Mouse (Mus musculus) stomach, embryonic 14.5 days (tissue): Measurements from ENCODE around the gene Ccdc159. TPM values are rescaled to one million over a fixed set of nuclear protein-coding genes. Genes with fewer than 3 reads are reported as not detected.

Experiments used
- ATAC-seq: fragments of 200-750 bp; cut with Nextera tagmentation; 2 replicates; pipeline ENCODE4 v1.8.0; 2017; ENCODE audit warnings: low read depth, moderate TSS enrichment; ENCODE audit not compliant: insufficient number of reproducible peaks, insufficient read depth, low FRiP score
- H3K27ac ChIP-seq: fragments of 300-500 bp; sonication (generic); 2 replicates; pipeline ENCODE4 v1.5.1; 2014; ENCODE audit warnings: mild to moderate bottlenecking, low read length, moderate library complexity, mixed read lengths
- H3K27me3 ChIP-seq: fragments of 300-500 bp; sonication (generic); 2 replicates; pipeline ENCODE4 v1.6.1; 2014; ENCODE audit warnings: low read length, control low read depth, mixed read lengths; ENCODE audit not compliant: control insufficient read depth, insufficient read depth
- H3K36me3 ChIP-seq: fragments of 300-500 bp; sonication (generic); 2 replicates; pipeline ENCODE4 v1.6.1; 2014; ENCODE audit warnings: mild to moderate bottlenecking, control low read depth, low read length, moderate library complexity, mixed read lengths; ENCODE audit not compliant: control insufficient read depth, insufficient read depth
- H3K4me1 ChIP-seq: fragments of 300-500 bp; sonication (generic); 2 replicates; pipeline ENCODE4 v1.6.1; 2014; ENCODE audit warnings: low read length, control low read depth, mixed read lengths; ENCODE audit not compliant: control insufficient read depth, insufficient read depth
- H3K4me2 ChIP-seq: fragments of 300-500 bp; sonication (generic); replicated peaks from 2 replicates; pipeline ENCODE4 v1.6.1; 2014; ENCODE audit warnings: low read depth, low read length, control low read depth
- H3K4me3 ChIP-seq: fragments of 300-500 bp; sonication (generic); 2 replicates; pipeline ENCODE4 v1.5.1; 2014; ENCODE audit warnings: low read depth, low read length, control low read depth
- H3K9ac ChIP-seq: fragments of 300-500 bp; sonication (generic); replicated peaks from 2 replicates; pipeline ENCODE4 v1.6.1; 2014; ENCODE audit warnings: low read depth, mild to moderate bottlenecking, control low read depth, low read length, moderate library complexity, mixed read lengths
- H3K9me3 ChIP-seq: fragments of 300-500 bp; sonication (generic); 2 replicates; pipeline ENCODE4 v1.6.1; 2016; ENCODE audit warnings: low read depth, low read length, control low read depth; ENCODE audit not compliant: control insufficient read depth
- WGBS: fragments of 180-500 bp; shearing (Covaris S2); extraction: QIAGEN DNeasy Blood & Tissue Kit; methylation state at CpG from one replicate; pipeline ENCODE4 v1.1.7; 2014; 5-methylcytosine and 5-hydroxymethylcytosine counted together
- polyA plus RNA-seq: library from polyadenylated mRNA; unstranded; fragments of >200 nt; fragmentation: Nextera tagmentation; extraction: Ambion mirVana; gene quantifications from 2 replicates; pipeline ENCODE4 v1.2.1, GENCODE M21; 2014

Ccdc159 gene
- 4.9 and 6.3 TPM in 2 replicates for polyA plus RNA-seq

DNA sequence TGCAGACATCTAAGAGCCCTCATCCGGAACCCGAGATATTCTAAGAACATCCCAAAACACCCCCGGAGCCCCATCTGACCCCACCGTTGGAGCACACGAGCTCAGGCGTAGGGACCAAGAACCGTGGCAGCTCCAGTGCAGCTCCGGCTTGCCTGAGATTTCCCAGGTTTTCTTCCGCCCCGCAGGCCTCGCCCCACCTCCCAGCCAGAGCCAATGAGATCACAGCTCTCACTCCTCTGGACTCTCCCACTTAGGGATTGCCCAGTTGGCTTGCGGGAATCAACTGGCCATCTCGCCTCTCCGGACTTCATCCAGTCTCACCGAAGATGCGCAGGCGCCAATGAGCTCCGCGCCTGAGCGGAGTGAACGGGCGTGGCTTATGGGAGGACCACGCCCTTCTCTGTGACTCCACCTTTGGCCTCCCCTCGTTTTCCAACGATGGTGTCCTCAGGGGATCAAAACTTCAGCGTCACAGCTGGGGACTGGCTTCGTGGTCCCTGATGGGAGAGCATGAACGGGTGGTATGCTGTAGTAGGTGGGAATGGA lies at the start of gene Ccdc159, which contains the start of gene Tmem205:
Gene Ccdc159 (plus strand): TSS at position 264 of the 546 bp plus-strand sequence.
Gene Tmem205 (minus strand): TSS at position 349 of the 546 bp plus-strand sequence.
- peak within 1 kb of the TSS; percentile 40 for H3K4me3 ChIP-seq
- H3K36me3 ChIP-seq, result no peaks in the 10 kb centered on the region
- no peaks in the 10 kb centered on the region for H3K9me3 ChIP-seq
- peak within 1 kb of the TSS; percentile 53 for H3K4me2 ChIP-seq
- H3K27ac ChIP-seq, result peak within 1 kb of the TSS; percentile 29; the same call in 1 of the 2 replicates
- peak; percentile 95 for ATAC-seq
- WGBS, result under 1% methylated on average over 28 of the region's 28 CpGs
- no peaks in the 10 kb centered on the region for H3K27me3 ChIP-seq
- peak within 1 kb of the TSS; percentile 49 for H3K9ac ChIP-seq
- peaks cover 15% of the 10 kb centered on the region; the same call in 1 of the 2 replicates for H3K4me1 ChIP-seq

DNA sequence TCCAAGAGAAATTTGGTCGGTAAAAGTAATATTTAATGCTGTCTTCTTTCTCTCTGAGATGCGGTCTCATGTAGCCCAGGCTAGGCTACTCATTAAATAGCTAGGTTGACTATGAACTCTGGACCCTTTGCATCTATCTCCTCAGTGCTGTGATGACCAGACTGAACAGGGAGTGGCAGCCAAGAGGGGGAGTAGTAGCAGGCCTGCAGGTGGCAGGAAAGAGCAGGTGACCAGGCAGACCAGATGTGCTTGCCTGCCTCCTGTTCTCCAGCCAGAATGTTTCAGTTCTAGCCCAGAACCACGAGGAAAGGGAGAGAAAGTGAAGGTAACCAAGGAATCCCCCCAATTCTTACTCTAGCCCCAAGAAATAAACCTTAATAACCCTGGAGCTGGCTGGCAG lies 38.0 kb upstream of the Ccdc159 start:
- WGBS, result 65% methylated on average over 3 of the region's 3 CpGs

DNA sequence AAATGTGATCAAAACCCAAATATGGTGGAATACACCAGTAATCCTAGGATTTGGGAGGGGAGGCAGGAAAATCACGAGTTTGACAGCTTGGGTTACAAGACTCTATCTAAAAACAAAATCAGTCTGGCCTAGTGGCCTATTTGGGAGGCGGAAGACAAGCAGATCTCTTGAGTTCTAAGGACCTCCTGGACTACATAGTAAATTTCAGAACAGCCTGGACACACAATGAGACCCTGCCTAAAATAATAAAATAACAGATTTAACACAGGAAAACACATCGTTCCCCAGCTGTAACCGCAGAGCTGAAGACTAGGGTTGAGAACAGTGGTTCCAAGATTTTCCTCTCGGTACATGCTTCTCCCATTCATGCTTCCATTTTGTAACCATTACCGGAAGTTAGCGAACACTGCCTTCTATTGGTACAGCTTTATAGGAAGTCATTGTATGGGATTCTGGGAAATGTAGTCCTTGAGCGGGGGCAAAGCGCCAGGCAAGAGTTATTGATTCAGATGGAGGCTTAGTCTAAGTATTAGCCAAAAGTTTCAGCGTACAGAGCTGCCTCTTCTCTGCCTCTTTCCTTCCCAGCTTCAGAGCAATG lies 25.9 kb upstream of the Ccdc159 start:
- peak overlapping the region; percentile 31 for H3K4me3 ChIP-seq
- WGBS, result 13% methylated on average over 10 of the region's 10 CpGs
- H3K27me3 ChIP-seq, result no peaks in the 10 kb centered on the region
- no peak overlapping the region; the same call in 1 of the 2 replicates for H3K9ac ChIP-seq
- peak; percentile 82 for ATAC-seq
- no peaks in the 10 kb centered on the region for H3K9me3 ChIP-seq
- H3K36me3 ChIP-seq, result no peaks in the 10 kb centered on the region
- no peaks in the 10 kb centered on the region for H3K4me1 ChIP-seq
- no peak overlapping the region for H3K27ac ChIP-seq
- peak overlapping the region; percentile 53 for H3K4me2 ChIP-seq

More for the DNA sequence above, 38.0 kb upstream of the Ccdc159 start:
- no peaks in the 10 kb centered on the region for H3K4me1 ChIP-seq
- no peak overlapping the region for H3K9ac ChIP-seq
- H3K27me3 ChIP-seq, result no peaks in the 10 kb centered on the region
- no peak overlapping the region for H3K4me2 ChIP-seq
- H3K27ac ChIP-seq, result no peak overlapping the region
- H3K9me3 ChIP-seq, result no peaks in the 10 kb centered on the region
- ATAC-seq, result no peak
- H3K4me3 ChIP-seq, result no peak overlapping the region
- no peaks in the 10 kb centered on the region for H3K36me3 ChIP-seq

DNA sequence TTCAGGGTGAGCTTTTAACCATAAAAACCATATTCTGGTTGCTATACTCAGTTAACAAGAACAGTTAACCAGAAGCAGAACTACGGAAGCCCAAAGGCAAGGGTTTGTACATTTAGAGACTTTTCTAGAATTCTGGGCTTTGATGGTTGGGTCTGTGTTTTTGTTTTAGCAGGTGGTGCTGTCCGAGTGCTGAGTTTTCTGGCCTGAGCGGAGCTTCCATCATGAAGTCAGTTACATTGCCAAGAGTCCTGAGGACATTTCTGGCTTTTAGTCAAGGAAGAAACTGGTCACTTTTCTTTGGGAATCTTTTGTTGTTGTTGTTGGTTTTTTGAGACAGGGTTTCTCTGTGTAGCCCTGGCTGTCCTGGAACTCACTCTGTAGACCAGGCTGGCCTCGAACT lies 23.2 kb upstream of the Ccdc159 start:
- 90% methylated on average over 4 of the region's 4 CpGs for WGBS
- no peak for ATAC-seq

DNA sequence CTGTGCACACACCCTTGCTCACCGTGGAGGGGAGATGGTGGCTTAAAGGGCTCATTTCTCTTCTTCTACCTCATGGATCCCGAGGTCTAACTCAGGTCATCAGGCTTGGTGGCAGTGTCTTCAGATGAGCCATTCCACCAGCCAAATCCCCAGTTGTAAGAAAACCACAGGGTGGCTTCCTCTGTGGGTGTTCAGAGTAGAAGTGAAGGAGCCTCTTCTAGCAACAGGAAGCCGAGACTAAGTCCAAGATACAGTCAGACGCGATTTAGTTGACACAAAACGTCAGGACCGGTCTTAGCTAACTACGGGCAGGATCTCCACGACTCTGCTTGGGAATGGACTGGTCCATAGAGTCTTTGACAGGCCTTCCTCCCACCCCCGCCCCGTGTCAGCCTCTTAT lies 19.1 kb upstream of the Ccdc159 start:
- Histone ChIP-seq H3K27ac (no peak overlapping the region), H3K4me2 (no peak overlapping the region), H3K9me3 (no peaks in the 10 kb centered on the region), H3K27me3 (no peaks in the 10 kb centered on the region), H3K9ac (no peak overlapping the region), H3K4me3 (no peak overlapping the region), H3K36me3 (peaks cover 3% of the 10 kb centered on the region; the same call in 1 of the 2 replicates), H3K4me1 (no peaks in the 10 kb centered on the region)
- no peak for ATAC-seq
- 71% methylated on average over 11 of the region's 11 CpGs for WGBS

More for the DNA sequence above, 23.2 kb upstream of the Ccdc159 start:
- Histone ChIP-seq H3K4me3 (no peak overlapping the region), H3K27ac (no peak overlapping the region), H3K36me3 (no peaks in the 10 kb centered on the region), H3K27me3 (no peaks in the 10 kb centered on the region), H3K9ac (no peak overlapping the region), H3K4me1 (no peaks in the 10 kb centered on the region), H3K4me2 (no peak overlapping the region), H3K9me3 (no peaks in the 10 kb centered on the region)

DNA sequence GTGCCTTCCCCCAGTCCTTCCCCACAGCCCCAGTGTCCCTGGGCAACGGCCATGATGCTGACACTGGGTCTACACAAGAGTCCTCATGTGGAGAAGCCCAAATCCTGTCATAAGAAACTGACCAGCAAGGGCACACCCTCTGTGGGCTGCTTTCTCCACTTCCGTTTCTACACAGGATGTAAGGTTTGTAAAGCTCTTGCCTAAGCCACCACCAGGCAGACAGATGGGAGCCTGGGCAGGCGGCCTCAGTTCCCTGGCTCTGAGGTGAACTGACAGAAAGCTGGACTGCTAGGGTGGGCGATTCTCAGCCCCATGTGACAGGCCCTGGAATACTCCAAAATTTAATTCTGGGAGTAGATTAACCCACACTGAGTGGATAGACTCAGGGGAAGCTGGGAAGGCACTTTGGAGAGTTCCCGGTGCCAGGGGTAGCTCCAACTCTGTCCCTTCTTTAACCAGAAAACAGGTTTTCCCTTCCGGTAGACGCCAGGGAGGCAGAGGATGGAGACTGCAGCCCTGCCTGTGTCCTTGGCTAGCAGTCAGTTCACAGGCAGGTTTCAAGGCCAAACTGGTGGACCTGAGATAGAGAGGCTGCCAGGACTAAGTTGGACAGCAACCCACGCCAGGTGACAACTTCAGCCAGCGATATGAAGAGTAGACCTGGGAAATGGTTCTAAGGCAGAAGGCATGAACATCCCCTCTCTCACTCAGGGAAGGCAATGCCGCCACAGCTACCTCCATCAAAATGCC lies 17.6 kb upstream of the Ccdc159 start:
- H3K4me1 ChIP-seq, result no peaks in the 10 kb centered on the region
- H3K27me3 ChIP-seq, result no peaks in the 10 kb centered on the region
- H3K4me3 ChIP-seq, result no peak overlapping the region
- no peaks in the 10 kb centered on the region for H3K9me3 ChIP-seq
- H3K9ac ChIP-seq, result no peak overlapping the region
- WGBS, result 74% methylated on average over 10 of the region's 10 CpGs
- H3K36me3 ChIP-seq, result peaks cover 3% of the 10 kb centered on the region; the same call in 1 of the 2 replicates
- no peak for ATAC-seq
- no peak overlapping the region for H3K27ac ChIP-seq
- H3K4me2 ChIP-seq, result no peak overlapping the region

DNA sequence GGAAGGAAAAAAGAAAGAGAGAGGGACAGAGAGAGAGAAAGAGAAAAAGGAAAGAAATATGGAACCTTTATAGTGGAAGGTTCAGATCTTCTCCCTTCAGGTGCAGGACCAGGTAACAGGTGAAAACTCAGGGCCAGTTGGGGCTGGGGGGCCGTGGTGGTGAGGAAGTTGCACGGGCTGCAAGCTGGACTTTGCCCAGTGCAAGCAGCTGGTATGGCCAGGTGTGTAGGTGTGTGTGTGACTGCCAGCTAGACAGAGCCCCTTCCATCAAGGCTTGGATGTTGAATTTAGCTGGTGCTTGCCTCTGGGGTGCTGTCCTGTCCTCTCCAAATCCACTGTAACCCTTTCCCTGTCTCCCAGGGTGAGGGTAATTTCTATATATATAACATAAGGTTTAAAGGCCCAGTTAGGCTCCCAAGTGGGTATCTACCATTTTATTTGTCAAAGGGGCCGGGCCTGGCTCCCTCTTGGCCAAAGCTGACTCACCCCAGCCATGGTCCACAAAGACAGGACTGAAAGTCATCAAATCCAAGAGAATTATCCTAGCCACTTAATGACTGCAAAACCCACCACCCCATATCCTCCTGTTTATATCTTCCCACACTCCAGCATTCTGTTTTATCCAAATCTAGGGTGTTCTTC lies 10.3 kb upstream of the Ccdc159 start:
- WGBS, result 45% methylated on average over 3 of the region's 3 CpGs
- Histone ChIP-seq H3K36me3 (no peaks in the 10 kb centered on the region), H3K27me3 (no peaks in the 10 kb centered on the region), H3K4me2 (peak overlapping the region; percentile 94), H3K4me1 (peaks cover 7% of the 10 kb centered on the region; the same call in 1 of the 2 replicates), H3K4me3 (peak overlapping the region; percentile 72), H3K9me3 (no peaks in the 10 kb centered on the region), H3K27ac (peak overlapping the region; percentile 74), H3K9ac (no peak overlapping the region)
- no peak for ATAC-seq

DNA sequence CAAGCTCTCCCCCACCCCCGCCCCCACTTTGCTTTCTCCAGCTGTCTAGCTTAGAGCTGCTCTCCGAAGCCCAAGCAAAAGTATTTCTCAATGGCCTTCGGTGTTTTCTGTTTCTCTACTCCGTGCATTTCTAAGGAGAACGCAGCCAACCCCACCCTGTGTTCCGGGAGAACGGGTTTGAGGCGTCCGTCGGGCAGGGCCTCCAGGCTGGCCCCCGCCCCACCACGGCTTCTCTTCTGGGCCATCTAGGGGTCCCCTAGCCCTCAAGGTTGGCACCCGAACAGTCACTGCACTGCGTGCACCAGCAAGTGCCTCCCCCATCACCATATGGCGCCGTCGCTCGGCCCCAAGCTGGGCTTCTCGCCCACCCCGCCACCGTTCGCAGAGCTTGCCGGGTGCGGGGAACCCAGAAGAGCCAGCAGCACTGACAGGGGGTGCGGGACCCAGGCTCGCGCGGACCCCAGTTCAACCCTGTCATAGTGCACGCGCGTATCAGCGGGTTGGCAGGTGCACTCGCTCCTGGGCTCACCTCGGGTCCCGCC lies 9.7 kb upstream of the Ccdc159 start:
- Histone ChIP-seq H3K27me3 (no peaks in the 10 kb centered on the region), H3K9ac (peak overlapping the region; percentile 64), H3K4me1 (peaks cover 7% of the 10 kb centered on the region; the same call in 1 of the 2 replicates), H3K9me3 (no peaks in the 10 kb centered on the region), H3K4me2 (peak overlapping the region; percentile 94), H3K36me3 (no peaks in the 10 kb centered on the region), H3K4me3 (peak overlapping the region; percentile 72), H3K27ac (peak overlapping the region; percentile 74)
- peak; percentile 21; the same call in 1 of the 2 replicates for ATAC-seq
- 1% methylated on average over 35 of the region's 35 CpGs for WGBS
